Mouse (Mus musculus) kidney, adult 2 months (tissue): ENCODE measurements at regions not wholly inside any gene's neighbourhood (a gene's known extent, or its start where the extent isn't known, plus 50 kb on each side); places are given as distances from the start of the nearest gene placed in this dataset.

Experiments
- CTCF ChIP-seq: fragments of 200-500 bp; conservative IDR thresholded peaks from 2 replicates; pipeline ENCODE4 v1.5.1; 2011; ENCODE audit warnings: low read depth, mild to moderate bottlenecking, control low read depth, low read length, moderate library complexity, mixed read lengths; ENCODE audit not compliant: insufficient read depth, insufficient read length
- POLR2A ChIP-seq: fragments of 200-500 bp; IDR thresholded peaks from one replicate; pipeline ENCODE4 v1.6.1; 2011; ENCODE audit warnings: low read depth, low read length, control low read depth

- no peak for TF ChIP-seq POLR2A
- TF ChIP-seq CTCF = no peak
Observed at GRCm38 (mm10) chr9:112344792-112345191, 109.1 kb upstream of the Arpp21 start.
